Mouse (Mus musculus) megakaryocyte, embryonic 14.5 days (primary cell): Measurements from ENCODE around the gene Fgfr2.

Experiments
- FLI1 ChIP-seq: IDR thresholded peaks from 2 replicates; pipeline ENCODE4 v1.6.1; 2012; ENCODE audit warnings: low read length, inconsistent platforms, mixed read lengths
- GATA1 ChIP-seq: IDR thresholded peaks from 3 replicates; pipeline ENCODE4 v1.6.1; 2012; ENCODE audit warnings: mixed read lengths, low read length, inconsistent platforms, borderline replicate concordance

GRCm38 (mm10) chr7:130959868-130960267, 2163.3 kb downstream of the Fgfr2 start:
- TF ChIP-seq GATA1 (no peak), FLI1 (no peak)
